Mouse (Mus musculus) Patski (cell line): ENCODE measurements around the gene Esx1. TPM values are rescaled to one million over a fixed set of nuclear protein-coding genes. Genes with fewer than 3 reads are reported as not detected.
A peak's percentile ranks its signal among the peaks of the same experiment; 100 is the strongest.

Source experiments
- ATAC-seq: fragments of 100-300 bp; one replicate; pipeline ENCODE4 v1.8.0; 2021
- CTCF ChIA-PET: fragments of 350-600 bp; sonication (Branson Sonifier 250); formaldehyde crosslinking; loops from one replicate; lab custom pipeline; 2022; ENCODE audit warnings: inconsistent platforms; lab: Charles Lee
- POLR2A ChIA-PET: fragments of 350-600 bp; sonication (Branson Sonifier 250); formaldehyde crosslinking; loops from one replicate; lab custom pipeline; 2022; ENCODE audit warnings: antibody characterized with exemption, inconsistent platforms; lab: Charles Lee
- DNase-seq: peaks from one replicate; pipeline ENCODE4 v3.0.0-alpha.2; 2011; ENCODE audit warnings: low read depth, low spot score
- H3K27me3 ChIP-seq: fragments of 371-371 bp; one replicate; pipeline ENCODE4 v1.5.1; 2021
- CTCF ChIP-seq: fragments of 100-300 bp; IDR thresholded peaks from one replicate; pipeline ENCODE4 v1.5.1; 2021
- in situ Hi-C: fragments of 300-500 bp; cut with MboI; formaldehyde crosslinking; loops from 3 replicates; pipeline ENCODE4 v1.11.1; 2018; ENCODE audit warnings: low pct_unique_long_range_greater_than_20kb, mixed read lengths
- polyA plus RNA-seq: library from polyadenylated mRNA; unstranded; gene quantifications from one replicate; pipeline ENCODE4 v1.2.3, GENCODE M21; 2021

Gene Esx1
- polyA plus RNA-seq, 1 experiment from 2014 or later = 0.13 TPM

DNA sequence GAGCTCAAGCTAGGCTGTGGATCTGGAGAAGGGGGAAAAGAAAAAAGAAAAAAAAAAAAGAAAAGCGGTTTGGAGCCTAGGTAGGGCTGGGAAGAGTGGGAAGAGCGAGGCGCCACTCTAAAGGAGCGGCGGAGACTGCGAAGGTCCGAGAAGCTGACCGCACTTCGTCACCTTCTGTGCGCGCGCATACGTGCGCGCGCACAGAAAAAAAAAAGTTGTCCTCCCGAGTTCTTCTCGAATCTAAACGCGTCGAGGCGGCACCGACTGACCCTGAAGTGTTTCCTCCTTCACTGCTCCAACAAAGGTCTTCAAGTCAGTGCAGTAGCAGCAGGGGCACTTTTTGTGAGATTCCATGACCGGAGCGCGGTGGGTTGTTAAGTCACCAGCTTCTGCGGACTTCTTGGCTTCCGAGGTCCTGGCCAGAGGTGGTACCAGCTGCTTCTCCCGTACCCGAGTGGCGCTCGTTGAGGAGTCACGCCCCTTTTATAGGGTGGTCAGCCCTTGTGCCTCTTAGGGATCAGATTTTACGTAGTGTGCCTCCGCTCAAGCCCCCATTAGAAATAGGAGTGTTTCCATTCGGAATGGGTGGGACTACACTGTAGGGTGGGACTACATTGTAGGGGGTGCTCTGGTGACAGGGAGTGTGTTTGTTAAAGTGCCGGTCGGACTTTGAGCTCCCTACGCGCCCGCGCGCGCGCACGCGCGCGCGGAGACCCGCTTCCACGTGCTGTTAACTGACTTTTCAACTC lies 2.0 kb downstream of the Esx1 start:
- in situ Hi-C loops = no loop called here
- peaks cover 9% of the 10 kb centered on the region for H3K27me3 ChIP-seq
- CTCF ChIA-PET = no interaction called here
- DNase-seq = no peak
- no peak for TF ChIP-seq CTCF
- POLR2A ChIA-PET = no interaction called here
- no peak for ATAC-seq

DNA sequence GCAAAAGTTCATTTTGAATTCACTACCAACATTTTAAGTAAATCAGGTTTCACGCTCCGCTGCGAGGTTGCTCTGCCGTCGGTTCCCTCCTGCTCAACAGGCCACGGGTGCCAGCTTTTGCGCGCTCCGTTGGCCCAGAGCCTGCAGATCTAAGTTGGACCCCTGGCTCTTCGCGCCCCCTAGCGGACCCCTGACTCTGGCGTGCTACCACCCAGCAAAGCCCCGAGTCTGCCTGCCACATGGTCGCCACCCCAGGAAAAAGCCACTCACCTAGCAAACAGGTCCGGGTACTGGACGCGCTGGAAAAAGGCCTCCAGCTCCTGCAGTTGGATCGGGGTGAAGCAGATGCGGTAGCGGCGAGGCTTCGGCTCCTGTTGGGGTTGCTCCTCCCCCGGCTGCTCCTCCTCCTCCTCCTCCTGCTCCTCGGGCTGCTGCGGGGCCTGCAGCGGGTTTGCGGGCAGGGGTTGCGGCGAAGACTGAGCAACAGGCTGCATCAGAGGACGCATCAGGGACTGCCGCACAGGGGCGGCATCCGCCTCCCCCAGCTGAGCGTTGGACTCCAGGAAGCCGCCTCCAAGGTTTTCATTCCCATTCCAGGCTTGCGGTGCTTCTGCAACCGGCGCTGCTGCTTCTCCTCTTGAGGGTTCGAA lies 3.7 kb downstream of the Esx1 start:
- ATAC-seq = peak; percentile 29
- POLR2A ChIA-PET = no interaction called here
- DNase-seq = no peak
- no peak for TF ChIP-seq CTCF
- CTCF ChIA-PET = no interaction called here
- in situ Hi-C loops = no loop called here
- peaks cover 9% of the 10 kb centered on the region for H3K27me3 ChIP-seq

- CTCF ChIA-PET = no interaction called here
- H3K27me3 ChIP-seq = peaks cover 16% of the 10 kb centered on the region
- no peak for TF ChIP-seq CTCF
- in situ Hi-C loops = no loop called here
- DNase-seq (no peak), ATAC-seq (no peak)
- POLR2A ChIA-PET = no interaction called here
Observed at GRCm38 (mm10) chrX:137106498-137106897, 15.4 kb downstream of the Esx1 start.

DNA sequence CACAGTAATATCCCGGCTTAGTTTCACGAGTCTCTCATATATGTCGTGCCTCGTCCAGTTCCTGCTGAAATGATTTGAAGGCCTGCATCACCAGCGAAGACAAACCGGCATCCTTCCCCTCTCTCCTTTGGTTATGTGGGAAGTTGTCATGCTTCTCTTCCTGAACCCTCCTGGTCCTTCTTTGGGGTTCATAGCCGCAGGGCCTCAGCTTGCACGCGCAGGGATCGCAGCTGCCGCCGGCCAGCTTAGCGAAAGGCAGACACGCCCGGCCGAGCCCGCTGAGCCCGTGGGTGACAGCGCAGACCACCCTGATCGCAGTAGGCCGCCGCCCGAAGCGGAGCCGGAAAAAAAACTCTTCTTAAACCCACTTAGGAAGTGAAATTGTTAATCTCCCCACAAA lies 17.4 kb downstream of the Esx1 start:
- H3K27me3 ChIP-seq = peaks cover 16% of the 10 kb centered on the region
- DNase-seq = no peak
- no peak for TF ChIP-seq CTCF
- in situ Hi-C loops = no loop called here
- ATAC-seq = no peak
- POLR2A ChIA-PET = no interaction called here
- CTCF ChIA-PET = no interaction called here

Other genes with a start within 250 kb of the Esx1 start
- gene H2bfm, start 194.8 kb downstream of the Esx1 start, polyA plus RNA-seq = not detected
- 1.7 TPM for gene Tmsb15b2, start 146.6 kb downstream of the Esx1 start, polyA plus RNA-seq
- 0.30 TPM for gene Tmsb15l, start 145.2 kb downstream of the Esx1 start, polyA plus RNA-seq
- not detected for gene Tmsb15b1, start 145.2 kb downstream of the Esx1 start, polyA plus RNA-seq
- gene Zcchc18, start 128.9 kb downstream of the Esx1 start, polyA plus RNA-seq = 0.04 TPM
- gene Slc25a53, start 83.8 kb downstream of the Esx1 start, polyA plus RNA-seq = 8.7 TPM
- gene Fam199x, start 72.5 kb downstream of the Esx1 start, polyA plus RNA-seq = 7.1 TPM